Mouse (Mus musculus): ENCODE results near the gene Focad.

- TF ChIP-seq CTCF (IDR thresholded peaks at IDR 0.05; ENCODE audit: borderline replicate concordance, control insufficient read depth, extremely low read depth, insufficient read depth, low read length, poor library complexity) = no peak
- TF ChIP-seq POLR2A (IDR thresholded peaks at IDR 0.05; ENCODE audit: control insufficient read depth, extremely low read depth, insufficient read depth, low read length, poor library complexity) = no peak
These were observed 176.1 kb downstream of the Focad start for GRCm38 (mm10) chr4:88270408-88271067.
